Mouse (Mus musculus) hindbrain, embryonic 11.5 days (tissue): Measurements from ENCODE around the gene Dusp15. TPM values are rescaled to one million over a fixed set of nuclear protein-coding genes. Genes with fewer than 3 reads are reported as not detected.

Source experiments
- ATAC-seq: fragments of 200-750 bp; cut with Nextera tagmentation; 2 replicates; pipeline ENCODE4 v1.8.0; 2017; ENCODE audit warnings: mild to moderate bottlenecking, moderate TSS enrichment, moderate library complexity; ENCODE audit not compliant: low FRiP score
- DNase-seq: peaks from one replicate; pipeline ENCODE4 v3.0.0-alpha.2; 2015; ENCODE audit warnings: low spot score
- H3K27ac ChIP-seq: fragments of 300-500 bp; sonication (generic); 2 replicates; pipeline ENCODE4 v1.5.1; 2014; ENCODE audit warnings: mild to moderate bottlenecking, low read depth, low read length
- H3K27me3 ChIP-seq: fragments of 300-500 bp; sonication (generic); 2 replicates; pipeline ENCODE4 v1.6.1; 2014; ENCODE audit warnings: mild to moderate bottlenecking, low read length, moderate library complexity, mixed read lengths; ENCODE audit not compliant: control insufficient read depth, insufficient read depth
- H3K36me3 ChIP-seq: fragments of 300-500 bp; sonication (generic); 2 replicates; pipeline ENCODE4 v1.6.1; 2014; ENCODE audit warnings: mild to moderate bottlenecking, low read length, moderate library complexity, mixed read lengths; ENCODE audit not compliant: control insufficient read depth, insufficient read depth
- H3K4me1 ChIP-seq: fragments of 300-500 bp; sonication (generic); replicated peaks from 2 replicates; pipeline ENCODE4 v1.6.1; 2014; ENCODE audit warnings: low read length, mixed read lengths; ENCODE audit not compliant: control insufficient read depth, insufficient read depth
- H3K4me2 ChIP-seq: fragments of 300-500 bp; sonication (generic); replicated peaks from 2 replicates; pipeline ENCODE4 v1.6.1; 2014; ENCODE audit warnings: mild to moderate bottlenecking, low read depth, low read length
- H3K4me3 ChIP-seq: fragments of 300-500 bp; sonication (generic); 2 replicates; pipeline ENCODE4 v1.5.1; 2014; ENCODE audit warnings: low read depth, low read length
- H3K9ac ChIP-seq: fragments of 300-500 bp; sonication (generic); 2 replicates; pipeline ENCODE4 v1.6.1; 2014; ENCODE audit warnings: low read depth, low read length
- H3K9me3 ChIP-seq: fragments of 300-500 bp; sonication (generic); 2 replicates; pipeline ENCODE4 v1.6.1; 2016; ENCODE audit warnings: low read length; ENCODE audit not compliant: control insufficient read depth
- WGBS: fragments of 180-500 bp; shearing (Covaris S2); extraction: QIAGEN DNeasy Blood & Tissue Kit; methylation state at CpG from one replicate; pipeline ENCODE4 v1.1.7; 2014; 5-methylcytosine and 5-hydroxymethylcytosine counted together
- polyA plus RNA-seq: library from polyadenylated mRNA; unstranded; fragments of >200 nt; fragmentation: Nextera tagmentation; extraction: Ambion mirVana; gene quantifications from 2 replicates; pipeline ENCODE4 v1.2.1, GENCODE M21; 2014

Gene Dusp15
- polyA plus RNA-seq, 1 experiment from 2014 or later, result 2.3 TPM

DNA sequence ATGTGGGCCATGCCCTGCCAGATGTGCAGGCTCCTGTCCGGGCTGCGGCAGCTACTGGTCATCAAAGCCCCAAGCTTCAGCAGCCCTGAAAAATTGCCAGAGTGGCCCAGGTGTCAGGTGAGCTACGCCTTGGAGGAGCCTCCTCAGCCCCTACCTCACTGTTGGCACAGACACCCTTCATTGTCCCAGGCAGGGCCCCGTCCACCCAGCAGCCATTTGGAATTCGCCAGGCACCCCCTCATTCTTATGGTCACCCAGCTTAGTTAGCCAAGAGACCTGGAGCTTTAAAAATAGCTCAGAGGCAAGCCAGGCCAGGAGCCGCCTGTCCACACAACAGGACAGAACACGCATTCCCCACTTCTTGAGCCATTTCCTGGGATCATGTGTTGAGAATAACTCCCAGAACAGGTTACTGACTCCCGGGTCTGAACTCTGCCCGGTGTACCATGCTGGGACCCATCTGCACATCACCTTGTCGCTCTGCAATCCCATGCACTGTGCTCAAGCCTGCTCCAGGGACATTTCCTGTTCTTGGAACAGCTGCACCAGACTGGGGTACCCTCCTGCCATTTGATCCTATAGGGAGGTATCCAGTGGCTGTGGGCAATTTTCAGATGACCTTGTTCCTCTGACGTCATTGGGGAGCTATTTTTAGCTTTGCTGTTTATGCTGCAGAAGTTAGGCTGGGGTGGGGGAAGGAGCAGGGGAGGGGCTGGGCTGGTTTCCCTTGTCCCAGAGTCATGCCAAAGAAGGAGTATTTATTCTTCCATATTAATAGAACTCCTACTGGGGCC lies 46.3 kb downstream of the Dusp15 start:
- Histone ChIP-seq H3K4me2 (no peak overlapping the region), H3K9me3 (no peaks in the 10 kb centered on the region), H3K36me3 (no peaks in the 10 kb centered on the region), H3K4me1 (0 out of 2 replicates have a peak, but pooled peaks cover 3% of the 10 kb centered on the region), H3K27ac (no peak overlapping the region), H3K9ac (no peak overlapping the region), H3K4me3 (no peak overlapping the region), H3K27me3 (no peaks in the 10 kb centered on the region)
- 67% methylated on average over 10 of the region's 11 CpGs for WGBS
- DNase-seq, result no peak
- no peak for ATAC-seq

DNA sequence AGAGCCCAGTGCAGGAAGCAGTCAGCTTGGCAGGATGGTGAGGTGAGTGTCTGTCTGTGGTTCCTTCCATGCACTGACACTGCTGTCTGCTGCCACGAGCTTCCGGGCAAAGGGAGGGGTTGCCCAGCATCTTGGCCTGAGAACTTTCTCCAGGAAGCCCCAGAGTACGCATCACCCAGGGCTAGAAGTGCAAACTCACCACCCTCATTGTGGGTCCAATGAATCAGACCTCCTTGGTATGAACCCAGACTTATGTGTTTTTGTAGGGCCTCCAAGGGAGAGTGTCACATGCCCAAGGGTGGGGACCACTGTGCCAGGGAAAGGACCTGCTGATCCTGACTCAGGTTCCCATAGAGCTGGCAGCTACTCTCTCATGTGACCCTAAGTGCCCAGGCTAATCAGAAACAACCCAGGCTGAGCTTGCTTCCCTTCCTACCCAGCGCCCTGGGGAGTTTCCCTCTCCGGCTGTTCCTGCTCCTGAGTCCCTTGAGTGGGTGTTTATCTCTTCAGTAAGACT lies 47.3 kb downstream of the Dusp15 start:
- Histone ChIP-seq H3K9me3 (no peaks in the 10 kb centered on the region), H3K36me3 (no peaks in the 10 kb centered on the region), H3K27ac (no peak overlapping the region), H3K27me3 (no peaks in the 10 kb centered on the region), H3K4me2 (no peak overlapping the region), H3K4me1 (0 out of 2 replicates have a peak, but pooled peaks cover 3% of the 10 kb centered on the region), H3K4me3 (no peak overlapping the region), H3K9ac (no peak overlapping the region)
- DNase-seq, result no peak
- ATAC-seq, result no peak
- WGBS, result 75% methylated on average over 5 of the region's 5 CpGs

DNA sequence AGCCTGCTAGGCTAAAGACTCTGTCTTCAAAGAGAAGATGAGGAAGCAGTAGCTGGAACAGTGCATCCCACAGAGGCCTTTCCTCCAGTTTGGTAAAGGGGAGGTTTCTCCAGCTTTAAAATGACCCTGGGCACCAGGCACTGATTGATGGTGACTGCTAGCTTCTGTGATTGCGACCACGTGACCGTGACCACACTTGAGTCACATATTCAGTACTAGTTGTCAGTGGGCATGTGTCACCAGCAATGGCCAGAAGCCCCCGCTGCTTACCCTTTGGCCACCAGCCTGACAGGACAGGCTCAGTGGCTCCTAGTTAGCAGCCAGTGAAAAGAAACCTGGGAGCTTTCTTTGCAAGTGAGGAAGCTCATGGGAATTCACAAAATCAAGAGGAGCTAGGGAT lies 47.9 kb downstream of the Dusp15 start:
- H3K36me3 ChIP-seq, result no peaks in the 10 kb centered on the region
- WGBS, result 61% methylated on average over 4 of the region's 4 CpGs
- H3K27me3 ChIP-seq, result no peaks in the 10 kb centered on the region
- DNase-seq (no peak), ATAC-seq (no peak)
- H3K4me2 ChIP-seq, result no peak overlapping the region
- 0 out of 2 replicates have a peak, but pooled peaks cover 3% of the 10 kb centered on the region for H3K4me1 ChIP-seq
- H3K4me3 ChIP-seq, result no peak overlapping the region
- no peaks in the 10 kb centered on the region for H3K9me3 ChIP-seq
- no peak overlapping the region for H3K9ac ChIP-seq
- no peak overlapping the region for H3K27ac ChIP-seq

DNA sequence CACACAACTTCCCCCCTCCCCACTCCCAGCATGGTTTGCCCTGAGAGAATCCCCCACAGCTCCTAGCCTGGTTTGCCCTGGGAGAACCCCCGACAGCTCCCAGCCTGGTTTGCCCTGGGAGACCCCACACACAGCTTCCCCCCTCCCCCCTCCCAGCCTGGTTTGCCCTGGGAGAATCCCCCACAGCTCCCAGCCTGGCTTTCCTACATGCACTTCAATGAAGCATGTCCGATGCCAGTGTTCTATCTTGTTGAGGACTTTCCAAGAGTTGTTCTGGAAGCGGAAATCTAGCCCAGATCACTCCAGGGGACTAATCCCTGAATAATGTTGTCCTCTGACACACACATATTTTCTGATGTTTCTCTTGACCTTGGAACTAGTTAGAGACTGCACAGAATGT lies 48.8 kb downstream of the Dusp15 start:
- no peak for ATAC-seq
- no peak for DNase-seq
- Histone ChIP-seq H3K4me1 (0 out of 2 replicates have a peak, but pooled peaks cover 3% of the 10 kb centered on the region), H3K4me3 (no peak overlapping the region), H3K9me3 (no peaks in the 10 kb centered on the region), H3K4me2 (no peak overlapping the region), H3K27me3 (no peaks in the 10 kb centered on the region), H3K36me3 (no peaks in the 10 kb centered on the region), H3K9ac (no peak overlapping the region), H3K27ac (no peak overlapping the region)
- 27% methylated on average over 3 of the region's 3 CpGs for WGBS

DNA sequence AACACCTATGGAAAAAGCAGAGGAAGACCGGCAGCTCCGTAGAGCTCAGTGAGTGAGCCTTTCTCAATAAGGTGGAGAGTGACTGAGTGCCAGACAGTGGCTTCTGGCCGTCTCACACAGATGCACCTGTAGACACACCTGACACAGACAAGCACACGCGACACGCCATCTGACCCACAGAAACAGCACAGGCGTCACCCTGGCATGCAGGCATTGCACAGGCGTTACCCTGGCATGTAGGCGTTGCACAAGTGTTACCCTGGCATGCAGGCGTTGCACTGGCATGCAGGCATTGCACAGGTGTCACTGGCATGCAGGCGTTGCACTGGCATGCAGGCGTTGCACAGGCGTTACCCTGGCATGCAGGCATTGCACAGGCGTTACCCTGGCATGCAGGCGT lies 50.2 kb downstream of the Dusp15 start:
- H3K9ac ChIP-seq, result no peak overlapping the region
- H3K4me2 ChIP-seq, result no peak overlapping the region
- ATAC-seq (no peak), DNase-seq (no peak)
- H3K9me3 ChIP-seq, result no peaks in the 10 kb centered on the region
- WGBS, result 89% methylated on average over 15 of the region's 15 CpGs
- no peaks in the 10 kb centered on the region for H3K27me3 ChIP-seq
- H3K27ac ChIP-seq, result no peak overlapping the region
- H3K4me3 ChIP-seq, result no peak overlapping the region
- no peaks in the 10 kb centered on the region for H3K4me1 ChIP-seq
- H3K36me3 ChIP-seq, result no peaks in the 10 kb centered on the region

DNA sequence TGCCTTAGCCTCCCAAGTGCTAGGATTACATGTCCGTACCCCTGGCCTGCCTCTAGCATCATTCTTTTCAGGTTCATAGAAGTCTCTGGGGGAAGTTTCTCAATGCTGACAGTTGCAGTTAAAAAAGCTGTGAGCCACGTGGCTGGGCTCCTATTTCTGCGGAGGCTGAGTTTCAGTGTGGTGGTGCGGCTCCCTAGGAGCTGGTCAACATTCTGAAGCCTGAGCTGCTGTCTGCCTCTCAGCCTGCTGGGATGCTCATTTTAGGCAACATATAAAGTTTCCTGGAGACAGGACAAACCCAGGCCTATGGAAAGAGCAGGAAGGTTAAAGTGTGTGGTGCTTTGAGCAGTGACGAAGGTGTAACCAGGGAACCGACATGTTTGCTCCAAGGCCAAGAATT lies 52.5 kb downstream of the Dusp15 start:
- no peak overlapping the region for H3K9ac ChIP-seq
- no peak overlapping the region for H3K4me3 ChIP-seq
- DNase-seq (no peak), ATAC-seq (no peak)
- H3K4me1 ChIP-seq, result no peaks in the 10 kb centered on the region
- H3K27me3 ChIP-seq, result no peaks in the 10 kb centered on the region
- no peak overlapping the region for H3K27ac ChIP-seq
- H3K36me3 ChIP-seq, result 0 out of 2 replicates have a peak, but pooled peaks cover 4% of the 10 kb centered on the region
- 73% methylated on average over 6 of the region's 6 CpGs for WGBS
- H3K4me2 ChIP-seq, result no peak overlapping the region
- H3K9me3 ChIP-seq, result no peaks in the 10 kb centered on the region

DNA sequence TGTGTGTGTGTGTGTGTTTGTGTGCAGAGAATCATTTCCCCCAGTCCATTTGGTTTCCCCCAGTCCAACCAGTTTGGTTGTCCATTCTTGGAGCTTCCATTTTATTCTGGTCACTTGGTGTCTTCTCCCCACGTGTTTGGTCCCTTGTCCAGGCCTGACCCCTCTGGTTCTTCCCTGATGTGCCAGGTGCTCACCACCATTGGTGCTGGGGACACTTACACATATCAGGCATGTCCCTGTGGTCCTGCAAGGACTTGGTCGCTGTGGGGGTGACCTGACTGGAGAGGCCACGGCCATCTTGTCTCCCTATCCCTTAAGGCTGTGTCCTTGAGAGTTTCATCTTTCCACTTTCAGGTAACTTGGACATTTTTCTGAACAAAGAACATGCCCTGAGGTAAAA lies 54.6 kb downstream of the Dusp15 start:
- peaks cover 20% of the 10 kb centered on the region; the same call in 1 of the 2 replicates for H3K36me3 ChIP-seq
- ATAC-seq, result no peak
- no peak overlapping the region for H3K9ac ChIP-seq

DNA sequence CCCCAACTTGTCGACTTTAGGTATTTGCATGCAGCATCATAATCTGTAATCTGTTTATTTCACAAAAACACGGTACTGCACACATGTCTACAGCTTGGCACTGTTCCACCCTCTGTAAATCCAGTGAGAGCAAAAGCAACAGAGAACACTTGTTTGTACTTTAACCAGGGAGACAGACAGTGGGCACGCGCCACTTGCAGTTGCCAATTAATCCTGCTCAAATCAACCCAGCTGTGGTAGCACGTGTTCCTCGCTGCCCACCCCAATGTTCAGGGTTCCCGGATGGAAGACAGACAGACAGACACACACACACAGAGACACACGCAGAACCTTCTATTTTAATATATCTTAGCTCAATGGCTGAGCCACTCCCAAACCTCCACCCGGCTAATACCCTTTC lies 55.7 kb downstream of the Dusp15 start:
- H3K27ac ChIP-seq, result no peak overlapping the region
- no peak for DNase-seq
- H3K9ac ChIP-seq, result no peak overlapping the region
- no peak for ATAC-seq
- H3K4me3 ChIP-seq, result no peak overlapping the region
- H3K36me3 ChIP-seq, result peaks cover 24% of the 10 kb centered on the region; the same call in 1 of the 2 replicates
- no peaks in the 10 kb centered on the region for H3K27me3 ChIP-seq
- H3K4me2 ChIP-seq, result no peak overlapping the region
- WGBS, result 93% methylated on average over 9 of the region's 9 CpGs
- H3K9me3 ChIP-seq, result no peaks in the 10 kb centered on the region
- no peaks in the 10 kb centered on the region for H3K4me1 ChIP-seq

More for the DNA sequence above, 54.6 kb downstream of the Dusp15 start:
- Histone ChIP-seq H3K4me1 (no peaks in the 10 kb centered on the region), H3K27me3 (no peaks in the 10 kb centered on the region), H3K27ac (no peak overlapping the region), H3K4me2 (no peak overlapping the region), H3K4me3 (no peak overlapping the region), H3K9me3 (no peaks in the 10 kb centered on the region)
- no peak for DNase-seq
- 87% methylated on average over 3 of the region's 3 CpGs for WGBS
